Mouse (Mus musculus) midbrain, embryonic 15.5 days (tissue): ENCODE data around the gene Endod1. TPM values are rescaled to one million over a fixed set of nuclear protein-coding genes. Genes with fewer than 3 reads are reported as not detected.

Experiments
- polyA plus RNA-seq: library from polyadenylated mRNA; unstranded; fragments of >200 nt; fragmentation: Nextera tagmentation; extraction: Ambion mirVana; gene quantifications from 2 replicates; pipeline ENCODE4 v1.2.1, GENCODE M21; 2015

Endod1 gene
- polyA plus RNA-seq, 1 experiment from 2014 or later = 27.4 TPM

Other genes starting within 250 kb of the Endod1 start
- gene Sesn3, start 106.4 kb downstream of the Endod1 start, polyA plus RNA-seq = 14.5 and 15.6 TPM in 2 replicates
- gene Kdm4d, start 119.0 kb upstream of the Endod1 start, polyA plus RNA-seq = 0.80 and 1.3 TPM in 2 replicates
- 135 and 142 TPM in 2 replicates for gene Cwc15, start 119.1 kb upstream of the Endod1 start, polyA plus RNA-seq